Mouse (Mus musculus): ENCODE data around the gene Miga1. TPM values are rescaled to one million over a fixed set of nuclear protein-coding genes. Genes with fewer than 3 reads are reported as not detected.

The Miga1 gene
- polyA plus RNA-seq, 1 experiment from 2014 or later, result 14.6 TPM

DNA sequence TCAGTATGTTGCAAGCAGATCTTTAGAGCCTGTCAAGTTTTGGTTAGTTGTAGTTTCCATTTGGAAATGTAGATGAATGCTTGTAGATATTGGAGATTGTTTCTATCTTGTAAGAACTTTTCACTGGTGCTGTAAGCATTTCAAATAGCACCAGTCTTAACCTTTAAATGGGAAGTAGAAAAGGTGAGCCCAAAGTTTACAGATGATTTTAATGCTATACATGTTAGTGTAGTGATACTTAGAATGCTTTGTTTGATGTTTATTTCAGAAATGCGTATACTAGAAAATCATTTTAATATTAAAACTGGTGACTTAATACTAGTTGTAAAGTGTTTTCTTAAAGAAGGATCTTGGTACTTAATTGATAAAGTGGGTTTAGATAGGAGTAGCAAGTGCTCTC is 104.4 kb downstream of the Miga1 start:
- H3K36me3 ChIP-seq (ENCODE audit: insufficient read depth, low read length), result peaks cover 17% of the 10 kb centered on the region
- DNase-seq (ENCODE audit: low spot score) (no peak), ATAC-seq (replicated peaks; ENCODE audit: low FRiP score, low read depth) (no peak)
- TF ChIP-seq CTCF (IDR thresholded peaks at IDR 0.05; ENCODE audit: low read depth), result no peak
- WGBS, result 94% methylated on average over 1 of the region's 1 CpGs
- no peak overlapping the region for H3K27ac ChIP-seq
- H3K4me2 ChIP-seq (ENCODE audit: low read length), result no peak overlapping the region
- no peaks in the 10 kb centered on the region for H3K4me1 ChIP-seq (replicated peaks; ENCODE audit: insufficient read depth, low read length)
- no peak overlapping the region for H3K9ac ChIP-seq (ENCODE audit: low read depth, low read length)
- no peaks in the 10 kb centered on the region for H3K9me3 ChIP-seq (replicated peaks; ENCODE audit: low read length)
- H3K27me3 ChIP-seq (ENCODE audit: insufficient read depth, low read length), result no peaks in the 10 kb centered on the region
- H3K4me3 ChIP-seq (replicated peaks; ENCODE audit: low read depth, low read length), result no peak overlapping the region

DNA sequence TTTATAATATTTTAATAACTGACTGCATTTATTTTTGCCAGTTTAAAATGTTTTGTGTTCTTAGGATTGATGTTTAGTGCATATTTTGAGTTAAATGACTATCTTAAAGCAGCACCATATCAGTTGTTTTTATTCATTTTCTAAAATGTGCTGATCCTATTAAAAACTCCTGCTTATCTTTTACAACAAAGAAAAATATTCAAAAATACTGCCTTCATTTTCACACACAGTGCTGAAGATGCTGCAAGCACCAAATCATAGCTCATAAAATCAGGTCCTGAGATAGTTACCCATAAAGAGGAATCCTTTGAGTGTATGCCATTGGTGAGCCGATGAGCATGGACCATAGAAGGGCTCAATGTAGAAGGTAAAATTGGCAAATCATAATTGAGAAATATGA is 105.0 kb downstream of the Miga1 start:
- ATAC-seq (replicated peaks; ENCODE audit: low FRiP score, low read depth) (no peak), DNase-seq (ENCODE audit: low spot score) (no peak)
- Histone ChIP-seq H3K36me3 (ENCODE audit: insufficient read depth, low read length) (peaks cover 19% of the 10 kb centered on the region), H3K4me3 (replicated peaks; ENCODE audit: low read depth, low read length) (no peak overlapping the region), H3K27ac (no peak overlapping the region), H3K4me1 (replicated peaks; ENCODE audit: insufficient read depth, low read length) (no peaks in the 10 kb centered on the region), H3K9ac (ENCODE audit: low read depth, low read length) (no peak overlapping the region), H3K4me2 (ENCODE audit: low read length) (no peak overlapping the region), H3K27me3 (ENCODE audit: insufficient read depth, low read length) (no peaks in the 10 kb centered on the region), H3K9me3 (replicated peaks; ENCODE audit: low read length) (no peaks in the 10 kb centered on the region)
- TF ChIP-seq CTCF (IDR thresholded peaks at IDR 0.05; ENCODE audit: low read depth), result no peak
- WGBS, result 88% methylated on average over 1 of the region's 1 CpGs

GRCm38 (mm10) chr3:152231333-152232100 is 108.7 kb downstream of the Miga1 start:
- WGBS, result 56% methylated on average over 6 of the region's 6 CpGs
- H3K27ac ChIP-seq, result no peak overlapping the region
- no peak overlapping the region for H3K4me3 ChIP-seq (replicated peaks; ENCODE audit: low read depth, low read length)
- no peaks in the 10 kb centered on the region for H3K9me3 ChIP-seq (replicated peaks; ENCODE audit: low read length)
- no peak for ATAC-seq (replicated peaks; ENCODE audit: low FRiP score, low read depth)
- no peak overlapping the region for H3K4me2 ChIP-seq (ENCODE audit: low read length)
- no peaks in the 10 kb centered on the region for H3K4me1 ChIP-seq (replicated peaks; ENCODE audit: insufficient read depth, low read length)
- no peak for TF ChIP-seq CTCF (IDR thresholded peaks at IDR 0.05; ENCODE audit: low read depth)
- no peaks in the 10 kb centered on the region for H3K27me3 ChIP-seq (ENCODE audit: insufficient read depth, low read length)
- no peak for DNase-seq (ENCODE audit: low spot score)
- peaks cover 30% of the 10 kb centered on the region; the same call in 1 of the 2 replicates for H3K36me3 ChIP-seq (ENCODE audit: insufficient read depth, low read length)
- no peak overlapping the region for H3K9ac ChIP-seq (ENCODE audit: low read depth, low read length)

- H3K9me3 ChIP-seq (replicated peaks; ENCODE audit: low read length), result no peaks in the 10 kb centered on the region
- no peak for TF ChIP-seq CTCF (IDR thresholded peaks at IDR 0.05; ENCODE audit: low read depth)
- ATAC-seq (replicated peaks; ENCODE audit: low FRiP score, low read depth) (no peak), DNase-seq (ENCODE audit: low spot score) (no peak)
- H3K4me3 ChIP-seq (replicated peaks; ENCODE audit: low read depth, low read length), result no peak overlapping the region
- H3K4me1 ChIP-seq (replicated peaks; ENCODE audit: insufficient read depth, low read length), result no peaks in the 10 kb centered on the region
- no peaks in the 10 kb centered on the region for H3K27me3 ChIP-seq (ENCODE audit: insufficient read depth, low read length)
- no peak overlapping the region for H3K9ac ChIP-seq (ENCODE audit: low read depth, low read length)
- no peak overlapping the region for H3K4me2 ChIP-seq (ENCODE audit: low read length)
- H3K36me3 ChIP-seq (ENCODE audit: insufficient read depth, low read length), result peaks cover 38% of the 10 kb centered on the region
- H3K27ac ChIP-seq, result no peak overlapping the region
- WGBS, result 89% methylated on average over 5 of the region's 5 CpGs
These were observed 110.9 kb downstream of the Miga1 start for GRCm38 (mm10) chr3:152229271-152229670.

- no peak for TF ChIP-seq CTCF (IDR thresholded peaks at IDR 0.05; ENCODE audit: low read depth)
- Histone ChIP-seq H3K4me2 (ENCODE audit: low read length) (no peak overlapping the region), H3K9me3 (replicated peaks; ENCODE audit: low read length) (no peaks in the 10 kb centered on the region), H3K9ac (ENCODE audit: low read depth, low read length) (no peak overlapping the region), H3K27ac (no peak overlapping the region), H3K4me1 (replicated peaks; ENCODE audit: insufficient read depth, low read length) (no peaks in the 10 kb centered on the region), H3K27me3 (ENCODE audit: insufficient read depth, low read length) (no peaks in the 10 kb centered on the region), H3K4me3 (replicated peaks; ENCODE audit: low read depth, low read length) (no peak overlapping the region), H3K36me3 (ENCODE audit: insufficient read depth, low read length) (peaks cover 42% of the 10 kb centered on the region)
- ATAC-seq (replicated peaks; ENCODE audit: low FRiP score, low read depth) (no peak), DNase-seq (ENCODE audit: low spot score) (no peak)
- 94% methylated on average over 7 of the region's 7 CpGs for WGBS
These were observed 111.4 kb downstream of the Miga1 start for GRCm38 (mm10) chr3:152228843-152229242.

DNA sequence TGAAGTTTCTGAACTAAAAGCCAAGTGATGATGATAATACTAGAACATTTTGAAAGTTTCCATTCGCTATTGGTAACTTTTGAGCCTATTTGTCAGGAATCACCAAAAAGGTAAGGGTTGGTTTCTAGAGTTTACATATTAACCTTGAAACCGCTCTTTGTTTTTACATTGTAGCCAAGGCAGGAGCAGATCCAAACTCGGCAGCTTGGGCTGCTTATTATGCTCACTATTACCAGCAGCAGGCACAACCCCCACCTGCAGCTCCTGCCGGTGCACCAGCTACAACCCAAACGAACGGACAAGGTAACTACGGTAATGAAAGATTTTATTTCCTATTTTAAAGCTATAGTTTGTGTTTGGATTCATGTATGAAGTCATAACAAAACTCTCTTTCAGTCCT is 114.3 kb downstream of the Miga1 start:
- WGBS, result 80% methylated on average over 7 of the region's 7 CpGs
- no peak for DNase-seq (ENCODE audit: low spot score)
- Histone ChIP-seq H3K4me3 (replicated peaks; ENCODE audit: low read depth, low read length) (no peak overlapping the region), H3K27me3 (ENCODE audit: insufficient read depth, low read length) (no peaks in the 10 kb centered on the region), H3K9ac (ENCODE audit: low read depth, low read length) (no peak overlapping the region), H3K27ac (no peak overlapping the region), H3K4me2 (ENCODE audit: low read length) (no peak overlapping the region), H3K9me3 (replicated peaks; ENCODE audit: low read length) (no peaks in the 10 kb centered on the region), H3K36me3 (ENCODE audit: insufficient read depth, low read length) (peaks cover 54% of the 10 kb centered on the region), H3K4me1 (replicated peaks; ENCODE audit: insufficient read depth, low read length) (no peaks in the 10 kb centered on the region)
- ATAC-seq (replicated peaks; ENCODE audit: low FRiP score, low read depth), result no peak
- TF ChIP-seq CTCF (IDR thresholded peaks at IDR 0.05; ENCODE audit: low read depth), result no peak

DNA sequence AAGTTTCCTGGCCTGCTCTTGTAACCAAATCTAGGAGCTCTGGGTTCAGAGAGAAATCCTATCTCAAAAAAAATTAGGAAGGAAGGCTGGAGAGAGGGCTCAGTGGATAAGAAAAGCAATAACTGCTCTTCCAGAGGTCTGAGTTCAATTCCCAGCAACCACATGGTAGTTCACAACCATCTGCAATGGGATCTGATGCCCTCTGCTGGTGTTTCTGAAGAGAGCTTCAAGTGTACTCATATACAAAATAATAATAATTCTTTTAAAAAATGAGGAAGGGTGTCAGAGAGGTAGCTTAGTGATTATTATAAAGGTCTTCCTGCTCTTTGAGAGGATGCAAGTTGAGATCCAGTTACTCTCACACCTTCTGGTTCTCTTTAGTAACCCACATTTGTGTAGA is 115.3 kb downstream of the Miga1 start:
- Histone ChIP-seq H3K4me3 (replicated peaks; ENCODE audit: low read depth, low read length) (no peak overlapping the region), H3K9me3 (replicated peaks; ENCODE audit: low read length) (no peaks in the 10 kb centered on the region), H3K4me2 (ENCODE audit: low read length) (no peak overlapping the region), H3K4me1 (replicated peaks; ENCODE audit: insufficient read depth, low read length) (no peaks in the 10 kb centered on the region), H3K27ac (no peak overlapping the region), H3K27me3 (ENCODE audit: insufficient read depth, low read length) (no peaks in the 10 kb centered on the region), H3K36me3 (ENCODE audit: insufficient read depth, low read length) (peaks cover 53% of the 10 kb centered on the region), H3K9ac (ENCODE audit: low read depth, low read length) (no peak overlapping the region)
- no peak for DNase-seq (ENCODE audit: low spot score)
- ATAC-seq (replicated peaks; ENCODE audit: low FRiP score, low read depth), result no peak
- TF ChIP-seq CTCF (IDR thresholded peaks at IDR 0.05; ENCODE audit: low read depth), result peak; percentile 39

Other genes with a start within 250 kb of the Miga1 start
- gene Gipc2, start 174.2 kb downstream of the Miga1 start, polyA plus RNA-seq (2015; fragmentation: Nextera tagmentation; extraction: Ambion mirVana), result 74.1 and 84.5 TPM in 2 replicates
- gene Dnajb4, start 130.1 kb downstream of the Miga1 start, polyA plus RNA-seq (2015; fragmentation: Nextera tagmentation; extraction: Ambion mirVana), result 32.5 and 34.9 TPM in 2 replicates
- gene Fubp1, start 130.0 kb downstream of the Miga1 start, polyA plus RNA-seq (2015; fragmentation: Nextera tagmentation; extraction: Ambion mirVana), result 178 and 189 TPM in 2 replicates
- gene Nexn, start 74.1 kb downstream of the Miga1 start, polyA plus RNA-seq (2015; fragmentation: Nextera tagmentation; extraction: Ambion mirVana), result 15.8 and 18.1 TPM in 2 replicates
- gene Usp33, start 6.1 kb upstream of the Miga1 start, polyA plus RNA-seq (2015; fragmentation: Nextera tagmentation; extraction: Ambion mirVana), result 30.5 and 30.7 TPM in 2 replicates
- gene Zzz3, start 55.1 kb upstream of the Miga1 start, polyA plus RNA-seq (2015; fragmentation: Nextera tagmentation; extraction: Ambion mirVana), result 44.4 and 46.3 TPM in 2 replicates

All from kidney, postnatal 0 days (tissue).